Mouse (Mus musculus) heart, adult 2 months (tissue): ENCODE measurements around the gene Coa4. TPM values are rescaled to one million over a fixed set of nuclear protein-coding genes. Genes with fewer than 3 reads are reported as not detected.

Experiments
- DNase-seq, 2 experiments: peaks; one replicate each; pipeline ENCODE4 v3.0.0; 2021
- H3K27ac ChIP-seq: fragments of 200-600 bp; 2 replicates; pipeline ENCODE4 v1.8.1; 2022
- H3K27me3 ChIP-seq: fragments of 200-500 bp; 2 replicates; pipeline ENCODE4 v1.6.1; 2012; ENCODE audit warnings: mild to moderate bottlenecking, low read length, inconsistent platforms, mixed read lengths; ENCODE audit not compliant: control insufficient read depth, insufficient read depth
- H3K36me3 ChIP-seq: fragments of 200-500 bp; 2 replicates; pipeline ENCODE4 v1.6.1; 2012; ENCODE audit warnings: low read length, inconsistent platforms; ENCODE audit not compliant: control insufficient read depth, insufficient read depth
- H3K4me1 ChIP-seq: fragments of 200-500 bp; 2 replicates; pipeline ENCODE4 v1.6.1; 2011; ENCODE audit warnings: low read length; ENCODE audit not compliant: control insufficient read depth, insufficient read depth
- H3K4me3 ChIP-seq: fragments of 200-600 bp; 2 replicates; pipeline ENCODE4 v1.8.1; 2022
- H3K79me2 ChIP-seq: fragments of 200-500 bp; replicated peaks from 2 replicates; pipeline ENCODE4 v1.6.1; 2012; ENCODE audit warnings: mild to moderate bottlenecking, inconsistent platforms, low read length, moderate library complexity, mixed read lengths; ENCODE audit not compliant: control insufficient read depth, insufficient read depth
- H3K9ac ChIP-seq: fragments of 200-500 bp; 2 replicates; pipeline ENCODE4 v1.6.1; 2012; ENCODE audit warnings: low read depth, mild to moderate bottlenecking, control low read depth, inconsistent platforms, low read length, mixed read lengths
- CTCF ChIP-seq: fragments of 200-600 bp; IDR thresholded peaks from 2 replicates; pipeline ENCODE4 v1.8.1; 2022; ENCODE audit warnings: antibody characterized with exemption, mild to moderate bottlenecking, moderate library complexity
- EP300 ChIP-seq: fragments of 200-500 bp; IDR thresholded peaks from 2 replicates; pipeline ENCODE4 v1.6.1; 2011; ENCODE audit warnings: low read depth, low read length, control low read depth; ENCODE audit not compliant: insufficient read depth
- POLR2A ChIP-seq: fragments of 200-500 bp; IDR thresholded peaks from 2 replicates; pipeline ENCODE4 v1.6.1; 2011; ENCODE audit warnings: mild to moderate bottlenecking, low read depth, low read length, control low read depth; ENCODE audit not compliant: insufficient read depth
- WGBS: fragments of 180-500 bp; shearing (Covaris S2); methylation state at CpG from one replicate; pipeline ENCODE4 v1.1.7; 2018; 5-methylcytosine and 5-hydroxymethylcytosine counted together
- intact Hi-C: fragments of 180-260 bp; cut with DNase I; formaldehyde crosslinking; loops from one replicate; pipeline ENCODE4 v1.15.1; 2025
- polyA plus RNA-seq: library from polyadenylated mRNA; depleted of rRNA; stranded (reverse); fragments of >200 nt; gene quantifications from 2 replicates; pipeline ENCODE4 v1.2.3, GENCODE M21; 2012; rRNA removed
- total RNA-seq, 2 experiments: library from RNA; stranded (reverse); gene quantifications; 2 replicates each; pipeline ENCODE4 v1.2.3; 2021

The Coa4 gene
- total and polyA plus RNA-seq, 3 experiments: 14.1 to 20.0 (median 15.4) TPM

GRCm38 (mm10) chr7:100582727-100583236 lies 45.9 kb downstream of the Coa4 start:
- peak; percentile 91 to 92 for DNase-seq
- TF ChIP-seq POLR2A: peak; percentile 59
- TF ChIP-seq EP300: peak; percentile 33; the same call in 1 of the 2 replicates
- no peak for TF ChIP-seq CTCF
- under 1% methylated on average over 31 of the region's 31 CpGs for WGBS
- intact Hi-C loops: loop anchor here (1.0 to 2.0 kb wide), 2 partner anchors 25 to 46 kb away; partner anchors contain the start of genes Coa4 and Rab6a
- H3K27me3 ChIP-seq: no peaks in the 10 kb centered on the region
- peak overlapping the region; percentile 73 for H3K9ac ChIP-seq
- H3K36me3 ChIP-seq: peaks cover 2% of the 10 kb centered on the region
- peak overlapping the region; percentile 97 for H3K27ac ChIP-seq
- H3K4me3 ChIP-seq: peak overlapping the region; percentile 68
- peaks cover 2% of the 10 kb centered on the region; the same call in 1 of the 2 replicates for H3K79me2 ChIP-seq
- H3K4me1 ChIP-seq: peaks cover 1% of the 10 kb centered on the region

DNA sequence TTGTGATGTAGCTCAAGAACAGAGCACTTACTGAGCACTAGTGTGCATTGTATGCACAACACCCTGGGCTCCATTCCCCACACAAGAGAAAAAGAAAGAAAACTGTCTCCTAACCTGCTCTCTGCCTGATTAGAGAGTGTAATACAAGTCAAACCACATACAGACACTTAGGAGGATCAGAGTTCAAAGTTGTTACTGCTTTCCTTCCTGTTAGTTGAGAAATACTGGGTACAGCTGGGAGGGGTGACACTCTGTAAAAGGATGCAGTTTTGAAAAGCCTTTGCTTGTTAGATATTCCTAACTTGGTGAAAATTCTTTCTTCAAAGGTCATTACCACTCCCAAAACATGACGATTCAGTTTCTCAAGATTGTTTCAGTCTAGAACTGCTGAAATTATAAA lies 52.9 kb downstream of the Coa4 start:
- Histone ChIP-seq H3K9ac (no peak overlapping the region), H3K27me3 (no peaks in the 10 kb centered on the region), H3K79me2 (no peaks in the 10 kb centered on the region), H3K27ac (peak overlapping the region; percentile 52), H3K4me1 (no peaks in the 10 kb centered on the region), H3K4me3 (no peak overlapping the region), H3K36me3 (no peaks in the 10 kb centered on the region)
- TF ChIP-seq EP300 (no peak), POLR2A (no peak), CTCF (no peak)
- DNase-seq: no peak
- intact Hi-C loops: no loop called here
- 40% methylated on average over 1 of the region's 1 CpGs for WGBS

Other genes with a start within 250 kb of the Coa4 start
- 1 to 10 TPM; 7.0 to 8.4 TPM for gene C2cd3, start 164.8 kb upstream of the Coa4 start, total RNA-seq
- gene C2cd3, start 164.8 kb upstream of the Coa4 start, polyA plus RNA-seq: 6.6 and 8.5 TPM in 2 replicates
- 10 to 100 TPM; 32.5 to 35.8 TPM for gene Ppme1, start 164.8 kb upstream of the Coa4 start, total RNA-seq
- gene Ppme1, start 164.8 kb upstream of the Coa4 start, polyA plus RNA-seq: 80.7 and 118 TPM in 2 replicates
- 10 to 100 TPM; 33.7 to 39.4 TPM for gene Ucp3, start 64.1 kb upstream of the Coa4 start, total RNA-seq
- 39.0 and 39.1 TPM in 2 replicates for gene Ucp3, start 64.1 kb upstream of the Coa4 start, polyA plus RNA-seq
- gene Ucp2, start 43.7 kb upstream of the Coa4 start, total RNA-seq: 100 to 1,000 TPM; 245 to 496 TPM
- gene Ucp2, start 43.7 kb upstream of the Coa4 start, polyA plus RNA-seq: 109 and 193 TPM in 2 replicates
- gene Dnajb13, start 22.1 kb upstream of the Coa4 start, total RNA-seq: not detected
- 0.32 and 1.2 TPM in 2 replicates for gene Dnajb13, start 22.1 kb upstream of the Coa4 start, polyA plus RNA-seq
- gene Rab6a, start 70.3 kb downstream of the Coa4 start, total RNA-seq: 10 to 100 TPM; 59.8 to 64.9 TPM
- 21.1 and 35.8 TPM in 2 replicates for gene Rab6a, start 70.3 kb downstream of the Coa4 start, polyA plus RNA-seq
- gene Mrpl48, start 71.2 kb downstream of the Coa4 start, total RNA-seq: 10 to 100 TPM; 65.7 to 69.9 TPM
- 24.1 and 32.9 TPM in 2 replicates for gene Mrpl48, start 71.2 kb downstream of the Coa4 start, polyA plus RNA-seq
- gene Plekhb1, start 125.3 kb downstream of the Coa4 start, total RNA-seq: 1 to 10 TPM; 2.2 to 2.5 TPM
- 9.0 and 12.1 TPM in 2 replicates for gene Plekhb1, start 125.3 kb downstream of the Coa4 start, polyA plus RNA-seq
- 10 to 100 TPM; 36.3 to 37.1 TPM for gene Fam168a, start 169.6 kb downstream of the Coa4 start, total RNA-seq
- 39.8 and 52.6 TPM in 2 replicates for gene Fam168a, start 169.6 kb downstream of the Coa4 start, polyA plus RNA-seq